Mouse (Mus musculus): Measurements from ENCODE around the gene Gm49387. TPM values are rescaled to one million over a fixed set of nuclear protein-coding genes. Genes with fewer than 3 reads are reported as not detected.

The Gm49387 gene
- polyA plus RNA-seq, 2 experiments from 2014 or later, result not detected

- ATAC-seq, result no peak
Measured at GRCm38 (mm10) chr14:31519165-31519564, 121.5 kb downstream of the Gm49387 start.

GRCm38 (mm10) chr14:31515895-31516294, 124.8 kb downstream of the Gm49387 start:
- no peak for ATAC-seq

GRCm38 (mm10) chr14:31510322-31510721, 130.4 kb downstream of the Gm49387 start:
- no peak for ATAC-seq

- no peak for ATAC-seq
Measured at GRCm38 (mm10) chr14:31509911-31510310, 130.8 kb downstream of the Gm49387 start.

GRCm38 (mm10) chr14:31506456-31506855, 134.2 kb downstream of the Gm49387 start:
- no peak for ATAC-seq

- no peak for ATAC-seq
Measured at GRCm38 (mm10) chr14:31503406-31503805, 137.3 kb downstream of the Gm49387 start.

Other genes with a start within 250 kb of the Gm49387 start
- 10 to 100 TPM; 13.1 to 13.9 TPM for gene Sh3bp5, start 204.8 kb downstream of the Gm49387 start, polyA plus RNA-seq (2017; shearing (Covaris generic))
- gene Eaf1, start 146.5 kb downstream of the Gm49387 start, polyA plus RNA-seq (2017; shearing (Covaris generic)), result 10 to 100 TPM; 12.2 to 13.5 TPM
- gene Mettl6, start 145.8 kb downstream of the Gm49387 start, polyA plus RNA-seq (2017; shearing (Covaris generic)), result 10 to 100 TPM; 68.1 to 79.9 TPM
- gene Colq, start 49.5 kb downstream of the Gm49387 start, polyA plus RNA-seq (2017; shearing (Covaris generic)), result 1 to 10 TPM; 6.9 to 7.4 TPM
- 10 to 100 TPM; 19.7 to 29.2 TPM for gene Btd, start 150 bp upstream of the Gm49387 start, polyA plus RNA-seq (2017; shearing (Covaris generic))
- gene Hacl1, start 408 bp upstream of the Gm49387 start, polyA plus RNA-seq (2017; shearing (Covaris generic)), result 10 to 100 TPM; 36.2 to 37.2 TPM
- gene Ankrd28, start 189.8 kb upstream of the Gm49387 start, polyA plus RNA-seq (2017; shearing (Covaris generic)), result 1 to 10 TPM; 8.4 to 9.1 TPM

Measured in activated CD4-positive, CD25-positive, alpha-beta regulatory T cell, adult 4 months (primary cell).